ENCODE assay signal across 16 mouse cellular contexts in the genomic region with DNA sequence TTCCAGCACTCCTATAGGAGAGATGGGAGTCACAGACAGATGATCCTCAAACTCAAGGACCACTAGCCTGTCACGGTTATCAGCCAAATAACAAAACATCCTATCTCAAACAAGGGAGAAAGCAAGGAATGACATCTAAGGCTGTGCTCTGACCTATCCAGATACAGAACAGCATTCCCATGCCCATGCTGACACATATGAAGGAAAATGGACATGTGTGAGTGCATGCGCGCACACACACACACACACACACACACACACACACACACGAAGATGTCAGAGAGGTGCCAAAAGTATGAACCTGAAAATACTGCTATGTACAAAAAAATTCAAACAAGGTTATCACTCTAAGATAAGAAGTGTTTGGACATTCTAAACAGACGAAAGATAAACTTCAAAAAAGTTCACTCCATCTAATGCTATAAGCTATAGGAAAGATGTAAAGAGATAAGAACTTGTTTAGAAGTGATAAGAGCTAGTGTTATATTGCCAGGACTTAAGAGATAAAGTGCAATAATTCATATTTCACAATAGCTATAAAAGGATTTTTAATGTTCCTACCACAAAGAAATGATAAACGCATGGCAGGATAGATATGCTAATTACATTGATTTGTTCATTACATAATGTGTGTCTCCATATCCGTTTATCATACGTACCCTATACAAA.
"Had no signal": no experiment of that assay in that cellular context is flagged by ENCODE, and none has a peak within 500 bp of the region (broad histone marks: within the 10 kb centered on the region; RNA-seq: fewer than 3 reads in every experiment).

No protein-coding gene starts in this region.

- H3K9ac ChIP-seq: neural tube, embryonic 13.5 days; neural tube, embryonic 15.5 days; stomach, embryonic 15.5 days had no signal

- H3K4me1 ChIP-seq: neural tube, embryonic 13.5 days; neural tube, embryonic 15.5 days; stomach, embryonic 15.5 days had no signal

- H3K27ac ChIP-seq: neural tube, embryonic 13.5 days; neural tube, embryonic 15.5 days; stomach, embryonic 15.5 days; stomach, postnatal 0 days had no signal

- H3K4me2 ChIP-seq: neural tube, embryonic 13.5 days; neural tube, embryonic 15.5 days; stomach, embryonic 15.5 days had no signal

- H3K27me3 ChIP-seq: neural tube, embryonic 13.5 days; neural tube, embryonic 15.5 days; stomach, embryonic 15.5 days had no signal

- H3K4me3 ChIP-seq: neural tube, embryonic 13.5 days; neural tube, embryonic 15.5 days; stomach, embryonic 15.5 days had no signal

- H3K9me3 ChIP-seq: neural tube, embryonic 13.5 days; neural tube, embryonic 15.5 days; stomach, embryonic 15.5 days had no signal

- H3K36me3 ChIP-seq: neural tube, embryonic 13.5 days; neural tube, embryonic 15.5 days; stomach, embryonic 15.5 days had no signal

- DNase-seq: retina, postnatal 1 day; right cerebral cortex, adult 18-20 months; right cerebral cortex, postnatal 14 days; right cerebral cortex, postnatal 25 days; right cerebral cortex, postnatal 4 days; spleen, adult 18-20 months; thymus, adult 18-20 months; thymus, adult 2 months; thymus, postnatal 14 days; thymus, postnatal 25 days; thymus, postnatal 36 days; thymus, postnatal 4 days had no signal
